Mouse (Mus musculus): ENCODE measurements around the gene Pard3.

The Pard3 gene

DNA sequence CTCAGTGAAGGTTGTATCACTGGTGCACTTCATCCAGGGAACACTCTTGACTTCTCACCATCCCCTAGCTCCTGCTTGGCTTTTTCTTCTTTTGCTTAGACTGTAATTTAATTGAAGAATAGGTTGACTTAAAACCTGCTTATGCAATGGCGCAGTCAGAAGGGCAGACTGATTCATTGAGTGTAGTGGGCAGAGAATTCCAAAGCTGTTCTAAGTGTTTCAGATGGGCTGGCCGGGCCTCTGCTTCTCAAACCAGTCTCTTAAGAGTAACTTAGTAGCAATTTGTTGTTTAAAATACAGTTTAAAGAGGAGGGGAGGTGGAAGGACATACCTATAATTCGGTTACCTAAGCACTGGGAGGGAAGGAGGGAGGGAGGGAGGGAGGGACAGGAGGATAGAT, 5.0 kb downstream of the Pard3 start:
- H3K36me3 ChIP-seq (ENCODE audit: control insufficient read depth, insufficient read depth, low read length, poor library complexity, severe bottlenecking), result no peaks in the 10 kb centered on the region
- no peak for DNase-seq (ENCODE audit: low read depth, low spot score)
- H3K27me3 ChIP-seq (ENCODE audit: control insufficient read depth, insufficient read depth, low read length, poor library complexity, severe bottlenecking), result peaks cover 2% of the 10 kb centered on the region; the same call in 1 of the 2 replicates

DNA sequence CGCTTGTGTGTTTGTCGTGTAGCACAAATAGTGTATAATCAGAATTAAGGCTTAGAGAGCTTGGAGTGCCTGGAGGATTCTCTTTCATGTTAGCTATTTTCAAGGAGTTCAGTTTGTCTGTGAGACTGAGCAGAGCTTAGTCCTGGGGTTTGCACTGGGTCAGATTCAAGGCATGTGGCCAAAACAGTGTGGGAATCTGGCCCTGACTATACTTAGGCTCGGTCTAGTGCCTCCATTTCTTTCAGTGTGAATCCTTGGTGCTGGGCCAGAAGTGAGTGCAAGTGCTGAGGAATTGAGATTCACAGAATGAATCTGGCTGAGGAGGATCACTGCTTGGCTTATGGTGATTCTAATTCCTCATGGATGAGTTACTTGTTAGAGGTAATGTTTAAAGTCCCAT, 6.5 kb downstream of the Pard3 start:
- DNase-seq (ENCODE audit: low read depth, low spot score), result no peak
- no peaks in the 10 kb centered on the region for H3K27me3 ChIP-seq (ENCODE audit: control insufficient read depth, insufficient read depth, low read length, poor library complexity, severe bottlenecking)
- H3K36me3 ChIP-seq (ENCODE audit: control insufficient read depth, insufficient read depth, low read length, poor library complexity, severe bottlenecking), result no peaks in the 10 kb centered on the region

DNA sequence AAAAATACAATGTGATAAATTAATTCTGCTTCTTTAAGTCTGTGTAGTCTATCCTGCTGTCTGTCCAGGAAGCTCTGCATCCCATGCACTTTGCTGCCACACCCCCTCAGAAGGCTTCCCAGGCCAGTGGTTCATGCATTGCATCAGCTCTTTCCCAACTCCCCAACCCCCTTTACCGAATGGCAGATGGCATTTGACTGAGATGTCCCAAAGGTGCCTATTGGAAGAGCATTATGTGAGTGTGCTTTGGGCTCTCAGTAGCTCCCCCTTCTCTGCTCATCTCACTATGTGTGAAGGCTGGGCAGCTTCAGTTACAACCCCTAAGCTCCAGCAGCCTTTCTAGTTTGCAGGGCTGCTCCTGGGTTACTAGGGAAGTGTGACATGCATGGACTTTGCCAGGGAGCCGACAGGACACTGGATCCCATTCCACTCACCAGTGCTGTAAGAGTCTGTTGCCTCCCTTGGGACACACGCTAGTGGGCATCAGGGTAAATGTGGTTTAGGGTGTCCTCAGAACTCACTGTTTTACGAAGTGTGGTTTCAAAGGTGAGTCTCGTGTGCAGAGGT, 9.4 kb downstream of the Pard3 start:
- DNase-seq (ENCODE audit: low read depth, low spot score), result no peak
- no peaks in the 10 kb centered on the region for H3K27me3 ChIP-seq (ENCODE audit: control insufficient read depth, insufficient read depth, low read length, poor library complexity, severe bottlenecking)
- H3K36me3 ChIP-seq (ENCODE audit: control insufficient read depth, insufficient read depth, low read length, poor library complexity, severe bottlenecking), result no peaks in the 10 kb centered on the region

DNA sequence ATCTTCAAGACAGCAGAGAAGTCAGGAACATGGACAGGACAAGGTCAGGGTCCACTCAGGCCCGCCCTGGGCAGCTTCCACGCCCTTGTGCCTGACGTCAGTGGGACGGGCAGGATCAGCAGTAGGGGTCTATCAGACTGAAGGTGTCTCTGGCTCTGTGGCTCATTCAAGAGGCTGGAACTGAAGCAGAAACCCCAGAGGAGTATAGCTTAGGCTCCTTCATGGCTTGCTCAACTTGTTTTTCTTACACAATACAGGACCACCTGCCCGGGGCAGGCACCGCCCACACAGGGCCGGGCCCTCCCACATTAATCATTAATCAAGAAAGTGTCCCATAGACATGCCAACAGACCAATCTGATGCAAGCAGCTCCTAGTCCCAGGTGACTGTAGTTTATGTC, 12.8 kb downstream of the Pard3 start:
- no peaks in the 10 kb centered on the region for H3K36me3 ChIP-seq (ENCODE audit: control insufficient read depth, insufficient read depth, low read length, poor library complexity, severe bottlenecking)
- DNase-seq (ENCODE audit: low read depth, low spot score), result no peak

DNA sequence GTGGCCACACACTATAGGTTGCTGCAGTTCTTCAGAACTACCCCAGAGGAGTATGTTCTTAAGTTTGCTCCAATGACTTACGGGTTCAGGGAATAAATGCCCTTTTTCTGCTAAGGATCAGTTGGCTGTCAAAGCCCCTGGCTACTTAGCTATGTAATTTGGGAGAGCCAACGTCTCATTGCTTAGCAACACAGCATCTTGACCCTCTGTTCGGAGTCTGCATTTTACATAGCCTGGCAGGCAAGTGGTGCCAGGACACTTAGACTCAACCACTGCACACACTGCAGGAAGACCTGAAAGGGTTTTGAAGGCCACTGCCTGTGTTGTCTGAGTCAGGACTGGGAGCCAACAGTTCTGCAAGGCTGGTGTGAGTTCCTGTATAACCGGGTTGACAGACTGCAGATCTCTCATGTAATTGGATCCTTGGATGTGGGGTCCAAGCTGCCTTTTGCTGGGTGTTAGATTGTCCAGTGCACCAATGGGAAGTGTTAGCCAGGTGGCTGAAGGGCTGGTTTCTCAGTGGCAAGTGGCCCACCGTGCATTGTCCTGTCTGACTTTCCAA, 15.6 kb downstream of the Pard3 start:
- Histone ChIP-seq H3K36me3 (ENCODE audit: control insufficient read depth, insufficient read depth, low read length, poor library complexity, severe bottlenecking) (no peaks in the 10 kb centered on the region), H3K27me3 (ENCODE audit: control insufficient read depth, insufficient read depth, low read length, poor library complexity, severe bottlenecking) (no peaks in the 10 kb centered on the region)
- DNase-seq (ENCODE audit: low read depth, low spot score), result no peak

More for the DNA sequence above, 12.8 kb downstream of the Pard3 start:
- H3K27me3 ChIP-seq (ENCODE audit: control insufficient read depth, insufficient read depth, low read length, poor library complexity, severe bottlenecking), result no peaks in the 10 kb centered on the region

DNA sequence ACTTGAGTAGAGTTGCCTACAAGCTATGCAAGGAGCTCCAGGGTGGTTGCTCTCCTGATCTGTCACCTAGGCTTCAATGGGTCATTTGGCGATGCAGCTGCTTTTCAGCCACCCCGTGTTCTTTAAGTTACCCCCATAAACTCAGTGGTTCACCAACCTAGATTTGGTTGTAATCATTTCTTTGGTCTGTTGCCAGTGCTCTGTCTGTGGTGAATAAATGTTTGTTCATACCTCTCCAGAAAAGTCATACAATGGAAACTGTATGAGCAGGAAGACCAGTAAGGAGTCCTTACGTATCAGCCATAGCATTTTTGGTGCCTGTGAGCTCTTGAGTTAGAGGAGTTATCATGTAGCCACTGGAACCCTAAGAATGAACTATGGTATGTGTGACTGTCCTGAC, 17.6 kb downstream of the Pard3 start:
- no peaks in the 10 kb centered on the region for H3K36me3 ChIP-seq (ENCODE audit: control insufficient read depth, insufficient read depth, low read length, poor library complexity, severe bottlenecking)
- DNase-seq (ENCODE audit: low read depth, low spot score), result no peak
- no peaks in the 10 kb centered on the region for H3K27me3 ChIP-seq (ENCODE audit: control insufficient read depth, insufficient read depth, low read length, poor library complexity, severe bottlenecking)

DNA sequence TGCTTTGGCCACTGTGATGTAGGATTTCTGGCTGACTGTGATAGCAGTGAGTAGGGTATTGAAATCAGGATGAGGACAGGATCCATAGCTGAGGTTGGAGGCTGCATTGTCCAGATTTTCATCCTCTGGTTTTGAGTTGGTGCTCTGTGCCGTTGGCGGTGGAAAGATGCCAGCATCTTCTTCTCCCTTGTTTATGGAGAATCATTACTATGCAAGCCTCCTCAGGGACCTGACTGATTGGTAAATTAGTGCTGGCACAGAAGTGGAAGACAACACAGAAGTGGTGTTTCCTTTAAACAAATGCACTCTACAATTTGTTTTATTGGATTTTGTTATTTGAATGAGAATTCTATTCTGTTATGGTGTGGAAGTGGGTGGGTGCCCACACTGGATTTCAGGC, 18.8 kb downstream of the Pard3 start:
- DNase-seq (ENCODE audit: low read depth, low spot score), result no peak
- H3K36me3 ChIP-seq (ENCODE audit: control insufficient read depth, insufficient read depth, low read length, poor library complexity, severe bottlenecking), result no peaks in the 10 kb centered on the region

DNA sequence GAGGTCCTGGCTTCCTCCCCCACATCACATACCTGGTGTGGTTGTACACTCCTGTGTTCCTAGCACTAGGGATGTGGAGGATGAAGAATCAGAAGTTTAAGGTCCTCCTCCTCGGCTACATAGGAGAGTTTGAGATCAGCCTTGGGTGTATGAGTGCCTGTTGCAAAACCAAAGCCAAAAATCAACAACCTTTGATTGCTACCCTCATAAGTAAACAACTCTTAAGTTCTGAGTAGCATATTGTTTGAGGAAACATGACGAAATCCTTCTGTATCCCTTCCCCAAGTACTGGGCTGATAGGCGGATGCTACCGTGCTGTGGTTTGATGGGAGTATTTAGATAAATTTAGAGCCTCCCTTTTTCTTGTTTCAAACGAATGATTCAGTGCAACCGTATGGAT, 20.9 kb downstream of the Pard3 start:
- H3K27me3 ChIP-seq (ENCODE audit: control insufficient read depth, insufficient read depth, low read length, poor library complexity, severe bottlenecking), result no peaks in the 10 kb centered on the region
- no peaks in the 10 kb centered on the region for H3K36me3 ChIP-seq (ENCODE audit: control insufficient read depth, insufficient read depth, low read length, poor library complexity, severe bottlenecking)
- DNase-seq (ENCODE audit: low read depth, low spot score), result no peak

More for the DNA sequence above, 18.8 kb downstream of the Pard3 start:
- H3K27me3 ChIP-seq (ENCODE audit: control insufficient read depth, insufficient read depth, low read length, poor library complexity, severe bottlenecking), result no peaks in the 10 kb centered on the region

DNA sequence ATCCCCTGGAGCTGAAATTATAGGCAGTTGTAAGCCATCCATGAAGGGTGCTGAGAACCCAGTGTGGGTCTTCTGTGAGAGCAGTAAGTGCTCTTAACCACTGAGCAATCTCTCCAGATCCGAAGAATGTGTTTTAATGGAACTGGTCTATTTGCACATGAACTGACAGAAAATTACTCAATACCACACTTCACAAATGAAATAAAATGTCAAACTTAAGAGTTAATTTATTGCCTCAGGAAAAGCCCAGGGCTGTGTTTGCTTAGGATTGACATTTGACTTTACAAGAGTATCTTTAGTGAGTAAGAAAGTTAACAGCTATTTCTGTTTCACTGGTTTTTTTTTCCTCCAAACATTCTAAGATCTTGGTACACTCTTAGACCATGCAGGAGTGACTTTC, 23.7 kb downstream of the Pard3 start:
- no peak for DNase-seq (ENCODE audit: low read depth, low spot score)
- Histone ChIP-seq H3K36me3 (ENCODE audit: control insufficient read depth, insufficient read depth, low read length, poor library complexity, severe bottlenecking) (no peaks in the 10 kb centered on the region), H3K27me3 (ENCODE audit: control insufficient read depth, insufficient read depth, low read length, poor library complexity, severe bottlenecking) (no peaks in the 10 kb centered on the region)

DNA sequence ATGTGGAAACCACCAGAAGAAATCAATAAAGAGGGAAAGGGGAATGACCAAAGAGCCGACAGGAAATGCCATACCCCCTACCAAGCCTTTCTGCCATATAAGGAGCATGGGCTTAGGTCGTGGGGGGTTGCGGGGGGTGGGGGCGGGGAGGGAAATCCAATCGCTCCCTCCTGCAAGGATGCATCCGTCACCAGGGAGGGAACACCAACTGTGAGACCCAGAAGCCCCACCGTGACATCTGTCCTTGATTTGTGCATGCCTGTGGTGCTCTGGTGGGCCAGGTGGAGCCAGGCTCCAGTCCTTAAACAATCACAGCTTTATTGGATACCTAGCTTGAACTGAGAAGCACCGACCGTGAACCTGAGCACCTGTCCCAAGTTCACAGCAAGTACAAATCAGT, 24.7 kb downstream of the Pard3 start:
- no peaks in the 10 kb centered on the region for H3K36me3 ChIP-seq (ENCODE audit: control insufficient read depth, insufficient read depth, low read length, poor library complexity, severe bottlenecking)
- no peak for DNase-seq (ENCODE audit: low read depth, low spot score)
- H3K27me3 ChIP-seq (ENCODE audit: control insufficient read depth, insufficient read depth, low read length, poor library complexity, severe bottlenecking), result no peaks in the 10 kb centered on the region

DNA sequence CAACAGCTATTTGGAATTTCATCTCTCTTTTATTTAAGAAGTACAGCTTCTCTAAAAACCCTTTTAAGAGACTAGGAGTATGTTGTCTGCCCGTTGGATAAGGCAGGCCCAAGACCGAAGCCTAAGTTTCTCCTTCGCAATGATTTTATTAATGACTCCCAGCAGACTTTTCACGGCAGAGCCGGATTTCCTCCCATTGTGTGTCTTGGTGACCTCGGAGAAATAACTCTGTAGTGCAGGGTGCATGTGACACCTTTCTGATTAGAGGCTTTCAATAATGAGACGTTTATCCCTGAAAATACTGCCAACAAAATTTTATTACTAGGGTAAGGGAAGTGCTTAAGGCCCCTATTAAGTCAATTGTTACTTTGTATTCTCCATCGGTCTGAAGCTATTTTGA, 25.3 kb downstream of the Pard3 start:
- no peaks in the 10 kb centered on the region for H3K27me3 ChIP-seq (ENCODE audit: control insufficient read depth, insufficient read depth, low read length, poor library complexity, severe bottlenecking)
- H3K36me3 ChIP-seq (ENCODE audit: control insufficient read depth, insufficient read depth, low read length, poor library complexity, severe bottlenecking), result no peaks in the 10 kb centered on the region
- no peak for DNase-seq (ENCODE audit: low read depth, low spot score)

DNA sequence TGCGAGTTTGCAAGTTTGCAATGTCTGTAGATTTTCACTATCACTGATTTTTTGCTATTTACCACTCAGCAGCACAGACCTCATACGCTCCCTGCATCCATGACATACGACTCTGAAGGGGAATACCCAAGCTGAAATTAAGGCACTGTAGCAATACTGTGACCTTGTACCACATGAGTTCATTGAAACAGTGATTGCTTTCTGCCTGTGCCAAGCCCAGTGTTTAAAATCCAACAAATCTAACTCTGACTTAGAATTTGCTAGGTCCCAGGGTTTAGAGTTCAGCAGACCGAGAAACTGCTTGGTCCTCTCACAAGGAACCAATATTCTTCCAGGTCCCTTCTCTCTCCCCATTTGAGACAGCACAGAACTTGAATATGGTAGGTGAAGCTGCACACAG, 26.7 kb downstream of the Pard3 start:
- H3K36me3 ChIP-seq (ENCODE audit: control insufficient read depth, insufficient read depth, low read length, poor library complexity, severe bottlenecking), result no peaks in the 10 kb centered on the region
- DNase-seq (ENCODE audit: low read depth, low spot score), result no peak

DNA sequence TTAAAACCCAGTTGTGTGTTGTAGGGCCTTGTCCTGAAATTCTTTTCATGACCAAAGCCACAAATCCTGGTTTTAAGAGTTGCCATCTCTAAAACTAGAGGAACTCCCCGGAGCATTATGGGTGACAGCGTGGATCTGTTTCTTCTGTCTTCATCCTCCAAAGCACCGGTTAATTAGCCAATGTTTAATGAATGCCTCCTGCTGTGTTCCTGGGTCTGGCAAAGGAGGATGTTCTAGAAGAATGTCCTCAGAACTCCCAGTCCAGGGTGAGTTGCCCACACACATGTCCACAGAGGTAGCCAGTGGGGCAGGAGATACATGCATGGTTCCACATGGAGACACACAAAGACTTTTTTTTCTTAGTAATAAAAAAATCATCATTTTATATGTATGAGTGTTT, 28.2 kb downstream of the Pard3 start:
- no peaks in the 10 kb centered on the region for H3K36me3 ChIP-seq (ENCODE audit: control insufficient read depth, insufficient read depth, low read length, poor library complexity, severe bottlenecking)
- DNase-seq (ENCODE audit: low read depth, low spot score), result no peak

More for the DNA sequence above, 26.7 kb downstream of the Pard3 start:
- no peaks in the 10 kb centered on the region for H3K27me3 ChIP-seq (ENCODE audit: control insufficient read depth, insufficient read depth, low read length, poor library complexity, severe bottlenecking)

DNA sequence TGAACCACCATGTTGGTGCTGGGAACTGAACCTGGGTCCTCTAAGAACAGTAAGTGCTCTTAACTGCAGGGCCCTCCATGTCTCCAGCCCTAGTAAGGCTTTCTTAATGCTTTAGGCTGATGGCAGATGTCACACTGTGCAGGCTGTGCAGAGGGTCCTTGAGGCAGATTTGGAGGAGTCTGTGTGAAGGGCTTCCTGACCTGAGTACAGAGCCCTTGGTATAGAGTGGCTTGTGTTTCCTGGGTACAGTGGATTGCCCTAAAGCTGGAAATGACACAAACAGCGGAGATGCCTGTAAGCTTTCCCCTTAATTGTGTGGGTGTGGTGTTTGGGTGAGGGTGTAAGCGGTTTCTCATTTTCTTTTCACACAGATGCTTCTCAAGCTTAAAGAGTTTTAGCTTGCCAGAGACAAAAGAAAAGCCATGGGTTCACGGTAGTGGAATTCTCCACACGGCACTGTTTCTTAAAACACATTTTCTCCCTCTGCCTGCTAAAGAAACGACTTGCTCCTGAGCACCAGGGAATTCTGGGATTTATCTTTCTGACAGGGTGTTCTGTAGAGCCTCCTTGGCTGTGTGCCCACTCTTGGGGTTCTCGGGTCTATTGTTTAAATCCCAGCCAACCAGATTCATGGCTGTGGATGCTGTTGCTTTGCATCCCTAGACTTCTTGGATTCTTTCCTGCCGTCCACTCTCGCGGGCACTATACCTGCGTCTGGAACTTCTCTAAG, 28.9 kb downstream of the Pard3 start:
- Histone ChIP-seq H3K36me3 (ENCODE audit: control insufficient read depth, insufficient read depth, low read length, poor library complexity, severe bottlenecking) (no peaks in the 10 kb centered on the region), H3K27me3 (ENCODE audit: control insufficient read depth, insufficient read depth, low read length, poor library complexity, severe bottlenecking) (no peaks in the 10 kb centered on the region)
- no peak for DNase-seq (ENCODE audit: low read depth, low spot score)

More for the DNA sequence above, 28.2 kb downstream of the Pard3 start:
- no peaks in the 10 kb centered on the region for H3K27me3 ChIP-seq (ENCODE audit: control insufficient read depth, insufficient read depth, low read length, poor library complexity, severe bottlenecking)

DNA sequence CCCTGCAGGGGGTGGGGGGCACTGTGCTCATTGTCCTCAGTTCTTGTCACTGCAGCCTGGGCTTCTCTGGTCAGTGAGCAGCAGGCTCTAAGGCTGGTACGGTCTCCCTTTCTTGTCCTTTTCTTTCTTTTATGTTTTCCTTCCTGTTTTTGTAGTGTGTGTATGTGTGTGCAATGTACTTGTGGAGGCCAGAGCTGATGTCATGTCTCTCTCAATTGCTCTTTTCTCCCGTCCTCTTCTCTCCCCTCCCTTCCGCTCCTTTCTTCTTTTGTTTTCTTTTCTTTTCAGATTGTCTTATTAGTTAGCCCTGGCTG, 29.4 kb downstream of the Pard3 start:
- Histone ChIP-seq H3K36me3 (ENCODE audit: control insufficient read depth, insufficient read depth, low read length, poor library complexity, severe bottlenecking) (no peaks in the 10 kb centered on the region), H3K27me3 (ENCODE audit: control insufficient read depth, insufficient read depth, low read length, poor library complexity, severe bottlenecking) (no peaks in the 10 kb centered on the region)
- no peak for DNase-seq (ENCODE audit: low read depth, low spot score)

DNA sequence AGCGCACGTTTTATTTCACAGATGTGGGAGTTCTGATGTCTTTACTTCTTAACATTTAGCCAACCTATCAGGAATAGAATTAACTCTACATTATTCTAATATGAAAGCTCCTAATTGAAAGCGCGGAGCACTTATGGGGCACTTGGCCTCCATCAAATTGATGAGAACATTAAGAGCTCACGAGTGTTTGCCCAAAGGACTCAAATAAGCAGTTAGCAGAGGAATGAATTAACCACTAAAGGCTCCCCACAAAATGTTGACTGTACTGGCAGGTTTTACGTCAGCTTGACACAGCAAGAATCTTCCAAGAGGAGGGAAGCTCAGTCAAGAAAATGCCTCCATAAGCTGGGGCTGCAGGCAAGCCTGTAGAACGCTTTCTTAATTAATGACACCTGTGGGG, 32.1 kb downstream of the Pard3 start:
- Histone ChIP-seq H3K36me3 (ENCODE audit: control insufficient read depth, insufficient read depth, low read length, poor library complexity, severe bottlenecking) (no peaks in the 10 kb centered on the region), H3K27me3 (ENCODE audit: control insufficient read depth, insufficient read depth, low read length, poor library complexity, severe bottlenecking) (no peaks in the 10 kb centered on the region)

More for the DNA sequence above, 32.1 kb downstream of the Pard3 start:
- DNase-seq (ENCODE audit: low read depth, low spot score), result no peak

Measured in splenic B cell, adult 2 months (primary cell).